Mouse (Mus musculus) ES-E14 (cell line): ENCODE data around the gene Ap1s2. TPM values are rescaled to one million over a fixed set of nuclear protein-coding genes. Genes with fewer than 3 reads are reported as not detected.

Experiments
- DNase-seq: peaks from one replicate; pipeline ENCODE4 v3.0.0-alpha.2; 2013; ENCODE audit warnings: low read depth, low spot score
- H3K27ac ChIP-seq: 2 replicates; pipeline ENCODE4 v1.5.1; 2012; ENCODE audit warnings: low read depth, mild to moderate bottlenecking, low read length, moderate library complexity, mixed read lengths; ENCODE audit not compliant: poor library complexity, insufficient read depth, severe bottlenecking
- H3K36me3 ChIP-seq: 2 replicates; pipeline ENCODE4 v1.6.1; 2012; ENCODE audit warnings: mild to moderate bottlenecking, low read length, moderate library complexity, mixed read lengths; ENCODE audit not compliant: control insufficient read depth, poor library complexity, insufficient read depth, severe bottlenecking
- H3K4me1 ChIP-seq, 2 experiments: fragments of 150-350 bp in 1 of 2; sonication (generic) in 1 of 2; 2 replicates each; pipeline ENCODE4 v1.6.1; 2012; ENCODE audit warnings: low read length in 2 of 2, mild to moderate bottlenecking in 1 of 2, mixed read lengths in 1 of 2; ENCODE audit not compliant: control insufficient read depth in 2 of 2, insufficient read depth in 2 of 2, poor library complexity in 1 of 2
- H3K4me3 ChIP-seq, 2 experiments: fragments of 150-350 bp in 1 of 2; sonication (generic) in 1 of 2; 2 replicates each; pipeline ENCODE4 v1.5.1; 2012; ENCODE audit warnings: low read length in 2 of 2, low read depth in 1 of 2, mild to moderate bottlenecking in 1 of 2, mixed read lengths in 1 of 2; ENCODE audit not compliant: insufficient read depth in 1 of 2, poor library complexity in 1 of 2, severe bottlenecking in 1 of 2
- H3K9ac ChIP-seq: 2 replicates; pipeline ENCODE4 v1.6.1; 2012; ENCODE audit warnings: low read depth, mild to moderate bottlenecking, low read length, mixed read lengths; ENCODE audit not compliant: poor library complexity, insufficient read depth, severe bottlenecking
- H3K9me3 ChIP-seq: fragments of 150-350 bp; sonication (generic); 2 replicates; pipeline ENCODE4 v1.6.1; 2012; ENCODE audit warnings: low read depth, mild to moderate bottlenecking, low read length; ENCODE audit not compliant: control insufficient read depth, insufficient read depth
- CHD2 ChIP-seq: IDR thresholded peaks from 2 replicates; pipeline ENCODE4 v1.6.1; 2014; ENCODE audit warnings: mild to moderate bottlenecking, low read depth, low read length, inconsistent platforms
- HCFC1 ChIP-seq: IDR thresholded peaks from 2 replicates; pipeline ENCODE4 v1.6.1; 2012; ENCODE audit warnings: low read length, inconsistent platforms, borderline replicate concordance; ENCODE audit not compliant: insufficient read depth
- MAFK ChIP-seq: IDR thresholded peaks from 2 replicates; pipeline ENCODE4 v1.6.1; 2014; ENCODE audit warnings: mild to moderate bottlenecking, low read depth, low read length, inconsistent platforms; ENCODE audit not compliant: insufficient read depth
- ZC3H11A ChIP-seq: IDR thresholded peaks from 2 replicates; pipeline ENCODE4 v1.6.1; 2012; ENCODE audit warnings: low read depth, mild to moderate bottlenecking, inconsistent platforms, low read length, borderline replicate concordance
- ZNF384 ChIP-seq: IDR thresholded peaks from 2 replicates; pipeline ENCODE4 v1.6.1; 2012; ENCODE audit warnings: low read depth, low read length, inconsistent platforms
- in situ Hi-C, 2 experiments: fragments of 600-800 bp; cut with MboI; formaldehyde crosslinking; loops; one replicate each; pipeline ENCODE4 v1.15.1; 2025; ENCODE audit warnings: low sequenced_read_pairs in 2 of 2, inconsistent platforms in 1 of 2; ENCODE audit not compliant: unreplicated experiment in 2 of 2
- total RNA-seq: library from RNA; depleted of rRNA; stranded (reverse); fragments of 300-350 nt; gene quantifications from 2 replicates; pipeline ENCODE4 v1.2.3, GENCODE M21; 2012

Gene Ap1s2
- total RNA-seq, 1 experiment = 15.4 TPM

DNA sequence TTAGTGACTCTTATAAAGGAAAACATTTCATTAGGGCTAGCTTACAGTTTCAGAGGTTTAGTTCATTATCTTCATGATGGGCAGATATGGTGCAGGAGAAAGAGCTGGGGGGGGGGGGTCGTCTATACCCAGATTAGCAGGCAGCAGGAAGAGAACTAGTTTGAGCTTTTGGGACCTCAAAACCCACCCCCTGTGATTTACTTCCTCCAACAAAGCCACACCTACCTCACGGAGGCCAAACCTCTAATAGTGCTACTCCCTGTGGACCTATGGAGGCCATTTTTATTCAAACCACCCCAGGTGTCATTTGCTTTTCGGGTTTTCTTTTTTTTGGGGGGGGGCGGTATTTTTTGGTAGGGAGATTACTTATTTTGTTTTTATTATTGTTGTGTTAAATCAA lies 32.2 kb upstream of the Ap1s2 start:
- H3K27ac ChIP-seq = no peak overlapping the region
- TF ChIP-seq ZNF384 (no peak), MAFK (no peak), ZC3H11A (no peak), HCFC1 (no peak), CHD2 (no peak)
- no peak overlapping the region for H3K9ac ChIP-seq
- no peaks in the 10 kb centered on the region for H3K4me1 ChIP-seq
- H3K9me3 ChIP-seq = no peaks in the 10 kb centered on the region
- in situ Hi-C loops = no loop called here
- no peaks in the 10 kb centered on the region for H3K36me3 ChIP-seq
- DNase-seq = no peak
- H3K4me3 ChIP-seq = no peak overlapping the region

DNA sequence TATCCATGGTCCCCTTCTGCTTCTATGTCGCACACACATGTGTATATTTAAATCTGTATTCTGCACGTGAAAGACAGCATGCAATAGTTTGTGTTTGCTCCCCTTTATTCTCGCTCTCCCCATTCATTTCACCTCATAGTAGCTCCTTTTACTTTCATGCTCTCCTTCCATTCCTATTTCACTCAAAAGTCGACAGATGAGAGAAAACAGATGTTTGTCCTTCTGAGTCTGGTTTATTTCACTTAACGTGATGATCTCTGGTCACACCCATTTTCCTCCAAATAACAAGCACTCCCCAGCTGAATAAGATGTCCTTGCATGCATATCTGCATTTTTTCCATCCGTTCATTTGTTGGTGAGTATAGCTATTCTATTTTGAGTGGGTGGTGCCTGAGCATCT lies 29.8 kb upstream of the Ap1s2 start:
- TF ChIP-seq CHD2 = no peak
- no peak for TF ChIP-seq ZNF384
- TF ChIP-seq ZC3H11A = no peak
- no peak for TF ChIP-seq MAFK
- TF ChIP-seq HCFC1 = no peak
- Histone ChIP-seq H3K27ac (no peak overlapping the region), H3K4me3 (no peak overlapping the region), H3K4me1 (no peaks in the 10 kb centered on the region), H3K9ac (no peak overlapping the region), H3K36me3 (no peaks in the 10 kb centered on the region), H3K9me3 (no peaks in the 10 kb centered on the region)
- no peak for DNase-seq
- in situ Hi-C loops = no loop called here

DNA sequence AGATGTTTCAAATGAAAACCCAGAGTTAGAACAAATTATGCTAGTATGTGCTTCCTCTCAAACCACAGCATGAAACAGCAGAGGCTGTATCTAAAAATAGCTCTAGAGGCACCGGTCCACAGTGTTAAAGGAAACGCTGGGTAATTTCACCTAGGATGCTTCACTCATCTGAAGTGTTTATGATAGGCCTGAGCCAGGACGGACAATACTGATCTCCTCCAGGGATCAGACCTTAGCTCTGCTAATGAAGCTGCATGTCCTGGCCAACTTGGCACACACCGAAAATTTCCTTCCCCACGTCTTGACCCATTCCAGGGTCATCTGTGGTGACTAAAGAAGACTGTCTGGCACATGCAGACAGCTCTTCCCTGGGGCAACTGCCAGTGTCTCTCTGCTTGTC lies 29.4 kb upstream of the Ap1s2 start:
- Histone ChIP-seq H3K27ac (no peak overlapping the region), H3K36me3 (no peaks in the 10 kb centered on the region), H3K9ac (no peak overlapping the region), H3K9me3 (no peaks in the 10 kb centered on the region), H3K4me1 (no peaks in the 10 kb centered on the region), H3K4me3 (no peak overlapping the region)
- no peak for DNase-seq
- in situ Hi-C loops = no loop called here
- TF ChIP-seq HCFC1 (no peak), ZC3H11A (no peak), ZNF384 (no peak), CHD2 (no peak), MAFK (no peak)

DNA sequence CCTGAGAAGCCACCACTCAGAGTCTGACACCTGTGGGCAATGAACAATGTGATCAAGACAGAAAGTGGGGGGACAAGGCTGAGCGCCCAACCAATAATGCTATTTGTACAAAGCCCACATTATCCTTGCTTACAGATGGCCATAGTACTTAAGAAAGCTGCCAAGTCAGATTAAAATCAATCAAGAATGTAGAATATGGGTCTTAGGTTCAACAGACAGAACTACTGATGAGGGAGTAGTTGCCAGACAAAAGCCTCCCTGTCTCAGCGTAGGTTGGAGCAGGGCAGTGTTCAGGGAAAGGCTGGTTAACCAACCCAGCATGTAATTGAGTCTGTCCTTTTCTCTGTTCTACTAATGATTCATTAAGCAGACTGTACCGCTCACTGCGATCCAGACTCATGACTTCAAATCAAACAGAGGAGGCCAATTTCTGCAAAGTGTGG lies 23.3 kb upstream of the Ap1s2 start:
- Histone ChIP-seq H3K36me3 (no peaks in the 10 kb centered on the region), H3K4me3 (no peak overlapping the region), H3K4me1 (no peaks in the 10 kb centered on the region), H3K27ac (no peak overlapping the region), H3K9ac (no peak overlapping the region), H3K9me3 (no peaks in the 10 kb centered on the region)
- TF ChIP-seq ZNF384 (no peak), ZC3H11A (no peak), MAFK (no peak)
- DNase-seq = no peak
- in situ Hi-C loops = no loop called here

DNA sequence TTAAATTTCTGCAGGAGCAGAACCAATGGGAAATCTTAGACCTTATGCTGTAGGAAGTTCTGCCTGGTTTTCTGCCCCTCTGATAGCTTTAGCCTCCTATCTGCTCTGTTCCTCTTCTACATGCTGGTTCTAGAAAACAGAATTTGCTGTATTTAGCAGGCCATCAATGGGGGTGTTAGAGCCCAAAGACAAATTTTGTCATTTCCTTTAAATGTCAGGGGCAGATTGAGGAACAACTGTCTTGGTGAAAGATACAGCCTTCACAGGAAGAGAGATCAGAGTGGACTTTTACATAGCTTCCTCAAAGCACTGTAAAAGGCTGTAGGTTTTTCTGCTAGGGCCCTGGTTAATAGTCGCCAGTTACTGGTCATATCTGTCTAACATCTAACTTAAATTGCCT lies 11.5 kb upstream of the Ap1s2 start:
- no peaks in the 10 kb centered on the region for H3K4me1 ChIP-seq
- no peak overlapping the region for H3K27ac ChIP-seq
- no peaks in the 10 kb centered on the region for H3K9me3 ChIP-seq
- TF ChIP-seq HCFC1 = no peak
- in situ Hi-C loops = no loop called here
- H3K36me3 ChIP-seq = no peaks in the 10 kb centered on the region
- no peak for DNase-seq
- no peak overlapping the region for H3K9ac ChIP-seq
- H3K4me3 ChIP-seq = no peak overlapping the region
